Mouse (Mus musculus): ENCODE data around the gene Serpina3n. TPM values are rescaled to one million over a fixed set of nuclear protein-coding genes. Genes with fewer than 3 reads are reported as not detected.
"Not testable (repeated sequence)": the region's sequence is repeated elsewhere in the genome, so short reads cannot be mapped to it uniquely, and the experiment has no call there.

Serpina3n gene
- polyA plus RNA-seq (2016; fragmentation: Nextera tagmentation; extraction: Ambion mirVana) = not detected in 2 replicates

DNA sequence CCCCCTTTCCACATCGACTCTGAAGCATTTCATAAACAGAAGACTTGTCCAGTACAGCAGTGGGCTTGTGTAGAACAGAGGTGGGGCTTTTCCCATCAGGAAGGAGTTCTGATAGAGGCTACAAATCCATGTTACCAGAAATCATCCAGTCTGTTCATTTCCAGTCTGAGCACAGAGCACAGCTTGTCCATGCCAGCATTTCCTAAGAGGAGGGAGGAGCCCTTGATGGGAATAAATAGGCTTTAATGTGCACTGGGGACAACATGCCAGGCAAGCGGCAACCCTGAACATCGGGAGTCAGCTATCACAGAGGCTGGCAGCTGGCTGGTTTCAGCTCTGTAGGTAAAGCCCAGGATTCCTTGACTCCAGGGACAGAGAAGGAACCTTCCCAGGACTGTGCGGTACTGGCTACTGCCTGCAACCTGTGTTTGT lies at the start of gene Serpina3n:
Gene Serpina3n, plus strand, starts transcription at position 276 of the 432 bp plus-strand sequence.
- no peaks in the 10 kb centered on the region for H3K9me3 ChIP-seq (replicated peaks)
- H3K4me2 ChIP-seq = no peak within 1 kb of the TSS
- no peak within 1 kb of the TSS for H3K27ac ChIP-seq
- H3K27me3 ChIP-seq (replicated peaks) = no peaks in the 10 kb centered on the region
- no peak for ATAC-seq
- H3K36me3 ChIP-seq = no peaks in the 10 kb centered on the region
- no peak within 1 kb of the TSS for H3K9ac ChIP-seq
- H3K4me3 ChIP-seq = no peak within 1 kb of the TSS
- 62% methylated on average over 4 of the region's 4 CpGs for WGBS (ENCODE audit: insufficient replicate concordance)
- H3K4me1 ChIP-seq = no peaks in the 10 kb centered on the region

DNA sequence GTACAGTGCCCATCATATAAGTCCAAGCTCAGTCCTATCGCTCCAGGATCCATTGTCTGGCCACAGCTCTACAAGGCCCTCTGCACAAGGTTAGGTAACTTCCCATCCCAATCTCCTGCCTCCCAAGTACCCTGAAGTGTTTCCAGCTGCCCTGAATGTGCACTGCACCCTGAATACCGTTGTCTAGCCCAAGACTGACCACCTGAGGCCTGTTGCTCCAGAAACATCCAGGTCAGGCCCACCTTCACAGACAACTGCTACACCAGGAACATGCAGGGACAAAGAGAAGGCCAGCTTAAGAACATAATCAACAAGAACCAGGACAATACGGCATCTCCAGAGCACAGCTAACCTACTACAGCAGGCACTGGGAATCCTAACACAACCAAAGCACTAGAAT lies 36.5 kb upstream of the Serpina3n start:
- WGBS (ENCODE audit: insufficient replicate concordance) = 53% methylated on average over 3 of the region's 3 CpGs
- Histone ChIP-seq H3K9me3 (replicated peaks) (no peaks in the 10 kb centered on the region), H3K9ac (no peak overlapping the region), H3K4me1 (no peaks in the 10 kb centered on the region), H3K4me3 (no peak overlapping the region), H3K27me3 (replicated peaks) (no peaks in the 10 kb centered on the region), H3K4me2 (no peak overlapping the region), H3K36me3 (no peaks in the 10 kb centered on the region), H3K27ac (no peak overlapping the region)
- no peak for ATAC-seq

DNA sequence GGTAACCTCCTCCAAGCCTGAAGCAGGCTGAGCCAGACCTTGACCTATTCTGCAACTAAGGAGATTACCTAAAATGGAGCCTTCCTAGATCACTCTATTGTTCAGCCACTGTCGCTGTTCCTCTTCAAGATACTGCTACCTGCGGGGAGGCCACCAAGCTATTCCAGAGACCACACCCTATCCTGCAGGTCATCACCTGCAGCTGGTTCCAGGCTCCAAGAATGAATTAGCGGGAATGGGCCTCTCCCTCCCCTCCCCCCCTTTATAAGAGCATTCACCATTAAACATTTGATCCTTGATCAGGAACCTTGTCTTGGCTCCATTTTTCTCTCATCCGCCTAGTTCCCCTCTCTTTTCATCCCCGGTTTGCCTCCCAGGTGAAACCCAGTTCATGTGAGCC lies 29.4 kb upstream of the Serpina3n start:
- H3K27ac ChIP-seq; H3K27me3 ChIP-seq (replicated peaks); H3K4me2 ChIP-seq; H3K9me3 ChIP-seq (replicated peaks); H3K9ac ChIP-seq; ATAC-seq; H3K4me1 ChIP-seq; H3K36me3 ChIP-seq; H3K4me3 ChIP-seq: not testable (repeated sequence)
- WGBS (ENCODE audit: insufficient replicate concordance) = 55% methylated on average over 5 of the region's 5 CpGs

DNA sequence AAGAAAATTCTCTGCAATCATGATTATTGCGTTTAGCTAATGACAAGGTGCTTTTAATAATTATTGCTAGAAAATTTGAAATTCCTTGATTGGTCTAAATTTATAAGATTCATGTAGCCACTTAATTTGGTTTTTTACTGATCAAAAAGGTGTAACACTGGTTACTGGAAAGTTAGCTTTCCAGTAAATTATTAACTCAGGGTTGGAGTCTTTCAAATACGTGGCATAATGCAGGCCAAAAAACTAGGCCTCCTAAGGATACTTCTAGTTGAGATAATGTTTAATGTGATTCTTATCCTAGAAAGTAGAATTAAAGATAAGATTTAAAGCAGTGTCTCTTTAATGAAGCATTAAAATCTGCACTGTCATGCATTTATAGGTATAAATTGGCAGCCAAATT lies 28.2 kb upstream of the Serpina3n start:
- not testable (repeated sequence) for H3K9ac ChIP-seq; H3K36me3 ChIP-seq; H3K4me2 ChIP-seq; H3K4me1 ChIP-seq; ATAC-seq; H3K27me3 ChIP-seq (replicated peaks); H3K27ac ChIP-seq; H3K9me3 ChIP-seq (replicated peaks); H3K4me3 ChIP-seq
- 63% methylated on average over 2 of the region's 2 CpGs for WGBS (ENCODE audit: insufficient replicate concordance)

- H3K4me3 ChIP-seq; H3K27ac ChIP-seq; H3K4me2 ChIP-seq; ATAC-seq; H3K4me1 ChIP-seq; H3K9me3 ChIP-seq (replicated peaks); H3K9ac ChIP-seq; H3K27me3 ChIP-seq (replicated peaks); H3K36me3 ChIP-seq: not testable (repeated sequence)
- 51% methylated on average over 5 of the region's 5 CpGs for WGBS (ENCODE audit: insufficient replicate concordance)
Observed at GRCm38 (mm10) chr12:104378815-104379214, 27.7 kb upstream of the Serpina3n start.

GRCm38 (mm10) chr12:104379856-104380255 lies 26.7 kb upstream of the Serpina3n start:
- no peak overlapping the region for H3K9ac ChIP-seq
- 83% methylated on average over 11 of the region's 11 CpGs for WGBS (ENCODE audit: insufficient replicate concordance)
- H3K27me3 ChIP-seq (replicated peaks) = no peaks in the 10 kb centered on the region
- 0 out of 2 replicates have a peak, but pooled peaks cover 3% of the 10 kb centered on the region for H3K9me3 ChIP-seq (replicated peaks)
- no peaks in the 10 kb centered on the region for H3K4me1 ChIP-seq
- H3K27ac ChIP-seq = no peak overlapping the region
- H3K36me3 ChIP-seq = no peaks in the 10 kb centered on the region
- H3K4me3 ChIP-seq = no peak overlapping the region
- ATAC-seq = no peak
- H3K4me2 ChIP-seq = no peak overlapping the region

DNA sequence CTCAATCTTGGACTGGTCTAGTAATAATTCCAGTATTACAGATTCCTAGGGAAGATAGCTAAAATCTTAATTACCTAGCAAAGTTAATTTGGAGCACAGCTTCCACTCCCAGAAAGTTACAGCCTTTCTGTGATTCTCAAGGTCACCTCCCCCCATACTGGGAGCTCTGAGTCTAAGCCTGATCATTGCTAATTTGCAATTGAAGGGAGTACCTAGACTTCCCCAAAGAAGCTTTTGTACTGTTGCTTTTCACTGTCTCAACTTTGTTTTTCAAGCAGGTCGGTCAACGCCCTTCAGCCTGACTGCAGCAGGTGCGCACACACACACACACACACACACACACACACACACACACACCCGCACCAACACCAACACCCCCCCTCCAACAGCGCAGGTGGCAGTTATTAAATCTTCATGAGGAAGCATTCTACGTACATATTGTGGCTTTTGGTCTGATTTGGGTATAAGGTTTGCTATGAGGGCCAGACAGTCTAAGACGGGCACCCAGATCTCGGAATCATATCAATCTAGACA lies 25.4 kb upstream of the Serpina3n start:
- not testable (repeated sequence) for H3K4me3 ChIP-seq; H3K4me2 ChIP-seq; H3K9me3 ChIP-seq (replicated peaks); H3K4me1 ChIP-seq; H3K9ac ChIP-seq; H3K27me3 ChIP-seq (replicated peaks); H3K27ac ChIP-seq; H3K36me3 ChIP-seq; ATAC-seq
- 76% methylated on average over 8 of the region's 8 CpGs for WGBS (ENCODE audit: insufficient replicate concordance)

GRCm38 (mm10) chr12:104385987-104386386 lies 20.5 kb upstream of the Serpina3n start:
- not testable (repeated sequence) for H3K27ac ChIP-seq; H3K4me2 ChIP-seq; H3K4me1 ChIP-seq; H3K36me3 ChIP-seq; H3K9me3 ChIP-seq (replicated peaks); H3K27me3 ChIP-seq (replicated peaks); H3K4me3 ChIP-seq; ATAC-seq; H3K9ac ChIP-seq

GRCm38 (mm10) chr12:104386878-104387277 lies 19.7 kb upstream of the Serpina3n start:
- not testable (repeated sequence) for H3K4me1 ChIP-seq; H3K27ac ChIP-seq; H3K9ac ChIP-seq; H3K4me2 ChIP-seq; H3K27me3 ChIP-seq (replicated peaks); H3K36me3 ChIP-seq; H3K4me3 ChIP-seq; H3K9me3 ChIP-seq (replicated peaks); ATAC-seq
- WGBS (ENCODE audit: insufficient replicate concordance) = 36% methylated on average over 2 of the region's 2 CpGs

GRCm38 (mm10) chr12:104388477-104388876 lies 18.1 kb upstream of the Serpina3n start:
- Histone ChIP-seq H3K36me3 (no peaks in the 10 kb centered on the region), H3K27me3 (replicated peaks) (no peaks in the 10 kb centered on the region), H3K27ac (no peak overlapping the region), H3K4me3 (no peak overlapping the region), H3K4me2 (no peak overlapping the region), H3K9ac (no peak overlapping the region), H3K9me3 (replicated peaks) (no peaks in the 10 kb centered on the region), H3K4me1 (no peaks in the 10 kb centered on the region)
- ATAC-seq = no peak

- not testable (repeated sequence) for H3K4me2 ChIP-seq
Observed at GRCm38 (mm10) chr12:104391057-104391456, 15.5 kb upstream of the Serpina3n start.

GRCm38 (mm10) chr12:104403968-104404367 lies 2.6 kb upstream of the Serpina3n start:
- Histone ChIP-seq H3K4me3 (no peak overlapping the region), H3K4me2 (no peak overlapping the region), H3K9ac (no peak overlapping the region), H3K9me3 (replicated peaks) (no peaks in the 10 kb centered on the region), H3K27me3 (replicated peaks) (no peaks in the 10 kb centered on the region), H3K27ac (no peak overlapping the region), H3K36me3 (no peaks in the 10 kb centered on the region), H3K4me1 (no peaks in the 10 kb centered on the region)
- no peak for ATAC-seq
- 53% methylated on average over 5 of the region's 5 CpGs for WGBS (ENCODE audit: insufficient replicate concordance)

More at GRCm38 (mm10) chr12:104391057-104391456, 15.5 kb upstream of the Serpina3n start:
- not testable (repeated sequence) for H3K4me1 ChIP-seq; ATAC-seq; H3K27ac ChIP-seq; H3K27me3 ChIP-seq (replicated peaks); H3K4me3 ChIP-seq; H3K9ac ChIP-seq; H3K36me3 ChIP-seq; H3K9me3 ChIP-seq (replicated peaks)
- WGBS (ENCODE audit: insufficient replicate concordance) = 23% methylated on average over 2 of the region's 2 CpGs

DNA sequence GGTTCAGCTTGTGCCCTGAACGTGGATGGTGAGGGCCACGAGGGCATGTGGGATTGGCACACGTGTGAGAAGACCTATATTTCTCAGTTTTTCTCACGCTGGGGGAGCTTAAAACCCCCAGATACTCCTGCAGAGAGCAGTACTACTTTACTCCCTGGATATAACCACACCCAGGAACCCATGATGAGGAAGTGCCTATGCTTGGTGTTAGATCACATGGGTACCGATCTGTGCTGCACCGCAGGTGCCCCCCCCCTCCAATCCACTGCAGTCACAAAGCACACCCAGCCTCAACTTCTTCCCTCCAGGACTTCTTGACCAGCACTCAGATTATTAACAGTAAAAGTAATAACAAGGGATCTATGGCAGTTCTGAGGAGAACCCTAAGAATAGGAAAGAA lies 6.0 kb downstream of the Serpina3n start:
- H3K9ac ChIP-seq = no peak overlapping the region
- no peak for ATAC-seq
- no peak overlapping the region for H3K4me2 ChIP-seq
- WGBS (ENCODE audit: insufficient replicate concordance) = 65% methylated on average over 6 of the region's 6 CpGs
- no peak overlapping the region for H3K4me3 ChIP-seq
- no peaks in the 10 kb centered on the region for H3K4me1 ChIP-seq
- no peak overlapping the region for H3K27ac ChIP-seq
- no peaks in the 10 kb centered on the region for H3K27me3 ChIP-seq (replicated peaks)
- H3K9me3 ChIP-seq (replicated peaks) = no peaks in the 10 kb centered on the region
- H3K36me3 ChIP-seq = no peaks in the 10 kb centered on the region

Data from liver, embryonic 12.5 days (tissue).